Mouse (Mus musculus) macrophage (primary cell): Measurements from ENCODE around the gene Myh14. TPM values are rescaled to one million over a fixed set of nuclear protein-coding genes. Genes with fewer than 3 reads are reported as not detected.
"Not testable (repeated sequence)": the region's sequence is repeated elsewhere in the genome, so short reads cannot be mapped to it uniquely, and the experiment has no call there.

ENCODE experiments used
- H3K27ac ChIP-seq: fragments of 350-480 bp; formaldehyde crosslinking; 2 replicates; pipeline ENCODE4 v1.9.0; 2021
- H3K36me3 ChIP-seq: fragments of 350-480 bp; formaldehyde crosslinking; 2 replicates; pipeline ENCODE4 v1.9.0; 2021; ENCODE audit errors: inconsistent target
- H3K4me3 ChIP-seq: fragments of 350-480 bp; formaldehyde crosslinking; 2 replicates; pipeline ENCODE4 v1.9.0; 2021; ENCODE audit errors: inconsistent target
- H3K79me2 ChIP-seq: fragments of 350-480 bp; formaldehyde crosslinking; 2 replicates; pipeline ENCODE4 v1.9.0; 2021; ENCODE audit errors: inconsistent target
- WGBS: methylation state at CpG from one replicate; pipeline ENCODE4 v1.1.7; 2026; ENCODE audit warnings: inconsistent platforms; ENCODE audit not compliant: missing documents; 5-methylcytosine and 5-hydroxymethylcytosine counted together
- polyA plus RNA-seq: library from polyadenylated mRNA; stranded (reverse); fragments of 250-400 nt; gene quantifications from 3 replicates; pipeline ENCODE4 v1.2.4, GENCODE M21; 2018; ENCODE audit warnings: inconsistent platforms
- total RNA-seq, 78 experiments: library from RNA; depleted of rRNA; stranded (reverse); fragments of 250-400 nt; gene quantifications; 1 replicate in 9 of 78; 2 replicates in 24 of 78; 3 replicates in 43 of 78; 4 replicates in 2 of 78; pipeline ENCODE4 v1.2.4; 2018; ENCODE audit warnings: inconsistent platforms in 56 of 78

Gene Myh14
- not detected for total RNA-seq (2018; cell fraction: chromatin; rRNA removed)
- not detected for total RNA-seq (2018; cell fraction: cytosol; rRNA removed)
- not detected for total RNA-seq (2018; cell fraction: nucleus; rRNA removed)
- not detected in 3 replicates for polyA plus RNA-seq

- no peak within 1 kb of the TSS for H3K27ac ChIP-seq
- 3% methylated on average over 23 of the region's 23 CpGs for WGBS
- no peak within 1 kb of the TSS for H3K4me3 ChIP-seq
- no peaks in the 10 kb centered on the region for H3K36me3 ChIP-seq
- no peaks in the 10 kb centered on the region for H3K79me2 ChIP-seq
Measured at GRCm38 (mm10) chr7:44670803-44671202, at the start of gene Myh14. Gene Myh14 (minus strand): TSS chr7:44670843.

GRCm38 (mm10) chr7:44709881-44710280 lies 39.2 kb upstream of the Myh14 start:
- Histone ChIP-seq H3K79me2 (no peaks in the 10 kb centered on the region), H3K27ac (no peak overlapping the region), H3K36me3 (no peaks in the 10 kb centered on the region), H3K4me3 (no peak overlapping the region)
- WGBS = 92% methylated on average over 5 of the region's 5 CpGs

GRCm38 (mm10) chr7:44708574-44708973 lies 37.9 kb upstream of the Myh14 start, which contains the start of gene Izumo2:
Gene Izumo2 (plus strand): TSS chr7:44708742.
- Histone ChIP-seq H3K79me2 (no peaks in the 10 kb centered on the region), H3K27ac (no peak within 1 kb of the TSS), H3K4me3 (no peak within 1 kb of the TSS), H3K36me3 (no peaks in the 10 kb centered on the region)
- WGBS = 83% methylated on average over 14 of the region's 14 CpGs

GRCm38 (mm10) chr7:44708093-44708492 lies 37.5 kb upstream of the Myh14 start:
- not testable (repeated sequence) for H3K4me3 ChIP-seq, H3K27ac ChIP-seq, H3K79me2 ChIP-seq, H3K36me3 ChIP-seq
- 89% methylated on average over 5 of the region's 6 CpGs for WGBS

GRCm38 (mm10) chr7:44707169-44707675 lies 36.6 kb upstream of the Myh14 start:
- no peaks in the 10 kb centered on the region for H3K36me3 ChIP-seq
- H3K79me2 ChIP-seq = no peaks in the 10 kb centered on the region
- 94% methylated on average over 5 of the region's 5 CpGs for WGBS
- no peak overlapping the region for H3K4me3 ChIP-seq
- H3K27ac ChIP-seq = no peak overlapping the region

- H3K36me3 ChIP-seq = no peaks in the 10 kb centered on the region
- no peaks in the 10 kb centered on the region for H3K79me2 ChIP-seq
- no peak overlapping the region for H3K4me3 ChIP-seq
- H3K27ac ChIP-seq = no peak overlapping the region
Measured at GRCm38 (mm10) chr7:44706322-44706721, 35.7 kb upstream of the Myh14 start.

- no peak overlapping the region for H3K27ac ChIP-seq
- 91% methylated on average over 4 of the region's 4 CpGs for WGBS
Measured at GRCm38 (mm10) chr7:44705086-44705485, 34.4 kb upstream of the Myh14 start.

GRCm38 (mm10) chr7:44704363-44704762 lies 33.7 kb upstream of the Myh14 start:
- Histone ChIP-seq H3K79me2 (no peaks in the 10 kb centered on the region), H3K36me3 (no peaks in the 10 kb centered on the region), H3K27ac (no peak overlapping the region), H3K4me3 (no peak overlapping the region)
- 63% methylated on average over 3 of the region's 3 CpGs for WGBS

More at GRCm38 (mm10) chr7:44705086-44705485, 34.4 kb upstream of the Myh14 start:
- Histone ChIP-seq H3K36me3 (no peaks in the 10 kb centered on the region), H3K4me3 (no peak overlapping the region), H3K79me2 (no peaks in the 10 kb centered on the region)

- Histone ChIP-seq H3K36me3 (no peaks in the 10 kb centered on the region), H3K27ac (no peak overlapping the region), H3K4me3 (no peak overlapping the region), H3K79me2 (no peaks in the 10 kb centered on the region)
- WGBS = 89% methylated on average over 8 of the region's 8 CpGs
Measured at GRCm38 (mm10) chr7:44702985-44703384, 32.3 kb upstream of the Myh14 start.

- 34% methylated on average over 5 of the region's 6 CpGs for WGBS
- Histone ChIP-seq H3K79me2 (no peaks in the 10 kb centered on the region), H3K4me3 (no peak overlapping the region), H3K36me3 (no peaks in the 10 kb centered on the region), H3K27ac (no peak overlapping the region)
Measured at GRCm38 (mm10) chr7:44701921-44702320, 31.3 kb upstream of the Myh14 start.

GRCm38 (mm10) chr7:44697980-44698379 lies 27.3 kb upstream of the Myh14 start:
- 30% methylated on average over 7 of the region's 7 CpGs for WGBS
- H3K36me3 ChIP-seq = no peaks in the 10 kb centered on the region
- no peaks in the 10 kb centered on the region for H3K79me2 ChIP-seq
- no peak overlapping the region for H3K27ac ChIP-seq
- H3K4me3 ChIP-seq = no peak overlapping the region

GRCm38 (mm10) chr7:44697191-44697710 lies 26.6 kb upstream of the Myh14 start:
- H3K79me2 ChIP-seq = no peaks in the 10 kb centered on the region
- H3K27ac ChIP-seq = no peak overlapping the region
- no peaks in the 10 kb centered on the region for H3K36me3 ChIP-seq
- no peak overlapping the region for H3K4me3 ChIP-seq
- WGBS = 29% methylated on average over 20 of the region's 20 CpGs

- Histone ChIP-seq H3K27ac (no peak overlapping the region), H3K4me3 (no peak overlapping the region), H3K79me2 (no peaks in the 10 kb centered on the region), H3K36me3 (no peaks in the 10 kb centered on the region)
- WGBS = 89% methylated on average over 4 of the region's 4 CpGs
Measured at GRCm38 (mm10) chr7:44695223-44695622, 24.6 kb upstream of the Myh14 start.

- 87% methylated on average over 10 of the region's 10 CpGs for WGBS
- no peaks in the 10 kb centered on the region for H3K79me2 ChIP-seq
- H3K27ac ChIP-seq = no peak overlapping the region
- H3K4me3 ChIP-seq = no peak overlapping the region
- H3K36me3 ChIP-seq = no peaks in the 10 kb centered on the region
Measured at GRCm38 (mm10) chr7:44693427-44694175, 23.0 kb upstream of the Myh14 start.

GRCm38 (mm10) chr7:44689331-44689730 lies 18.7 kb upstream of the Myh14 start:
- Histone ChIP-seq H3K36me3 (no peaks in the 10 kb centered on the region), H3K4me3 (no peak overlapping the region), H3K27ac (no peak overlapping the region), H3K79me2 (no peaks in the 10 kb centered on the region)
- WGBS = 96% methylated on average over 7 of the region's 7 CpGs
